Mouse (Mus musculus) erythroblast, embryonic 14.5 days (primary cell): ENCODE data around the gene Syne3. TPM values are rescaled to one million over a fixed set of nuclear protein-coding genes. Genes with fewer than 3 reads are reported as not detected.

ENCODE experiments used
- H3K27me3 ChIP-seq: 2 replicates; pipeline ENCODE4 v1.6.1; 2012; ENCODE audit warnings: inconsistent platforms; ENCODE audit not compliant: control insufficient read depth
- H3K36me3 ChIP-seq: 2 replicates; pipeline ENCODE4 v1.6.1; 2012; ENCODE audit warnings: mild to moderate bottlenecking, inconsistent platforms; ENCODE audit not compliant: control insufficient read depth
- H3K4me1 ChIP-seq: 2 replicates; pipeline ENCODE4 v1.6.1; 2012; ENCODE audit warnings: inconsistent platforms; ENCODE audit not compliant: control insufficient read depth
- H3K4me3 ChIP-seq: replicated peaks from 2 replicates; pipeline ENCODE3; 2012; ENCODE audit warnings: moderate library complexity, mild to moderate bottlenecking, inconsistent platforms
- H3K9me3 ChIP-seq: 2 replicates; pipeline ENCODE4 v1.6.1; 2012; ENCODE audit warnings: low read length, inconsistent platforms, mixed read lengths; ENCODE audit not compliant: control insufficient read depth
- GATA1 ChIP-seq: IDR thresholded peaks from 2 replicates; pipeline ENCODE4 v1.6.1; 2012; ENCODE audit warnings: low read length, inconsistent platforms, mixed read lengths
- TAL1 ChIP-seq: IDR thresholded peaks from 3 replicates; pipeline ENCODE4 v1.6.1; 2012; ENCODE audit warnings: low read length, inconsistent platforms, mixed read lengths
- polyA plus RNA-seq: library from polyadenylated mRNA; stranded (reverse); fragments of >175 nt; gene quantifications from 2 replicates; pipeline ENCODE4 v1.2.3, GENCODE M21; 2012

Syne3 gene
- polyA plus RNA-seq = 1.2 and 1.3 TPM in 2 replicates

DNA sequence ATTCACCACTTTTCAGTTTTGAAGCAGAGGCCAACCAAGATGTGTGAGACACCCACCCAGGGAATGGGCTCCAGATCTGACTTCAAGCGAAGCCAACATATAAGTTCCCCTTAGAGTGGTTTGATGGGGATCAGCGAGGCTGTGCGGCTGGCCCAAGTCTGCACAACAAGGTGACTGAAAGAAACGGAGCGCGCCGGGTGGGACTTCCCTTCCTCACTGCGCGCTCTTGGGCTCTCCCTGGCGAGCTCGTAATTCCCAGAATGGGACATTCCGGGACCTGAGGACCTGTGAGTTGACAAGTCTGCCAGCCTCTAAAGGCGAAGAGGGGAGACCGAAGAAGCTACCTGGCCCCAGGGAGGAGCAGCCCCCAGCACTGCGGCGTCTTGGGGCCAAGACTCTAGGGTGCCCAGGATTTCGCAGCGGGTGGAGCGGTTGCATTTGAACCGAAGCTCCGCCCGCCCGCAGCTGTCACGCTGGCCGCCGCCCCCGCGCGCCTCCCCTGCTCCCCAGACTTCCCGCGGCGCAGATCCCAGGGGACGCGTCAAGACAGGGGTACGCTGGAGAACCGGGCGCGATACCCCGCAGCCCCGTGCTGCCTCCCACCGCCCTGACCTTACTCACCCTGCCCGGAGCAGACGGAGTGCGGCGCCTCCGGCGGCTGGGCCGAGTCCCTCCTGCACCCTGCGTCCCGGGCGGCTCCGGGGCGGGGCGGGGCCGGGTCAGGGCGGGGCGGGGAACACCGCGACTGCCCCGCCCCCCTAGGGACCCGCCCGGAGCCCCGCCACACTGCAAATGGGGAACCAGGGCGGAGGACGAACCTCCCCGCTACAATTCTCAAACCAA lies at the start of gene Syne3:
Gene Syne3, minus strand, starts transcription at position 440 of the 843 bp plus-strand sequence.
- H3K4me1 ChIP-seq = peaks cover 90% of the 10 kb centered on the region
- peak within 1 kb of the TSS; percentile 83 for H3K4me3 ChIP-seq
- no peaks in the 10 kb centered on the region for H3K9me3 ChIP-seq
- TF ChIP-seq TAL1 (no peak), GATA1 (no peak)
- H3K27me3 ChIP-seq = no peaks in the 10 kb centered on the region
- H3K36me3 ChIP-seq = peaks cover 36% of the 10 kb centered on the region

DNA sequence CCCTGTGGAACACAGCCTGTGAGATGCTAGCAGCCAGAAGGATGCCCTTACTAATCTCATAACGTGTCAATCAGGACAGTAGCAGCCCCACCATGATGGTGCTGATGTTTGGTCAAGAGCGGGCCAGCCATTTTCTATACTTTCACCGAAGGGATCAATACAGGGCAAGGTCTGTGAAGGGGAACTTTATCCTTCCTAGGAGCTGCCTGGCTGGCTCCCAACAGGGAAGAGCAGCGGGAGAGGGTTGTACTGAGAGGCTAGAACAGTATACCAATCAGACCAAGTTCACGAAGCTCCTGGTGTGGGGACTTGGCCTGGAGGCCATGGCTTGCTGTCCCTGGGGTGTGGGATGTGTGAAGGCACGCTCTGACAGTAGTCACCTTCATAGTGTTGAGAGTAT lies 45.7 kb upstream of the Syne3 start:
- Histone ChIP-seq H3K27me3 (no peaks in the 10 kb centered on the region), H3K4me3 (no peak overlapping the region), H3K9me3 (0 out of 2 replicates have a peak, but pooled peaks cover 3% of the 10 kb centered on the region), H3K36me3 (peaks cover 30% of the 10 kb centered on the region), H3K4me1 (peaks cover 15% of the 10 kb centered on the region)
- no peak for TF ChIP-seq TAL1
- TF ChIP-seq GATA1 = no peak

DNA sequence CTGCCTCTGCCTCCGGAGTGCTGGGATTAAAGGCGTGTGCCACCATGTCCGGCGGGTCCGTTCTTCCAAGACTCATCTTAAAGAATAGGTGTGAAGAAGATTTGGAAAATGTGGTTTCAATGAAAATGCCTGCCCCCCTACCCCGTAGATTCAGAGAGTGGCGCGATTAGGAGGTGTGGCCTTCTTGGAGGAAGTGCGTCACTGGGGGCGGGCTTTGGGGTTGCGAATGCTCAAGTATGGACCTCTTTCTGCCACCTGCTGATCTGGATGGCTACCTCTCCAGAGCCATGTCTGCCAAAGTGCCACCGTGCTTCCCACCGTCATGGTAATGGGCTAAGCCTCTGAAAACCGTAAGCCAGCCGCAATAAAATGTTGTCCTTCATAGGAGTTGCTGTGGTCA lies 44.4 kb upstream of the Syne3 start:
- Histone ChIP-seq H3K27me3 (no peaks in the 10 kb centered on the region), H3K4me1 (peaks cover 22% of the 10 kb centered on the region), H3K4me3 (no peak overlapping the region), H3K9me3 (0 out of 2 replicates have a peak, but pooled peaks cover 3% of the 10 kb centered on the region), H3K36me3 (peaks cover 37% of the 10 kb centered on the region)
- TF ChIP-seq TAL1 (no peak), GATA1 (no peak)

DNA sequence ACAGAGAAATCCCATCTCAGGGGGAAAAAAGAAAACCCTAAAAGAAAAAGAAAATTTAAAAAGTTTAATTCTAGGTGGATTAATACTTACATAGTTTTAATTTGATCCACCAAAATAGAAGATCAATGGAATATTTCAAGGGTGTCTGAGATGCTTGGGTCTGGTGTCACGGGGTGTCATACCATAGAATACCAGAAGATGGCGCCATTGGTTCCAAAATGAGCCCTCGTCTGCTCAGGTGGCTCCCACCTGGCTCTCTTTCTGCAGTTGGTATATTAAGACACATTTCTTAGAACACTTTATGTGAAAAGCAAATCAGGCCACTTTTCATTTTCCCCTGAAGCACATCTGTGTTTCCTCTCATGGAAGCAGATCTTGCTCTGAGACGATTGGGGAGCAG lies 41.3 kb upstream of the Syne3 start:
- Histone ChIP-seq H3K36me3 (peaks cover 66% of the 10 kb centered on the region), H3K4me1 (peaks cover 43% of the 10 kb centered on the region), H3K27me3 (no peaks in the 10 kb centered on the region), H3K4me3 (no peak overlapping the region), H3K9me3 (peaks cover 14% of the 10 kb centered on the region)
- no peak for TF ChIP-seq TAL1
- no peak for TF ChIP-seq GATA1

DNA sequence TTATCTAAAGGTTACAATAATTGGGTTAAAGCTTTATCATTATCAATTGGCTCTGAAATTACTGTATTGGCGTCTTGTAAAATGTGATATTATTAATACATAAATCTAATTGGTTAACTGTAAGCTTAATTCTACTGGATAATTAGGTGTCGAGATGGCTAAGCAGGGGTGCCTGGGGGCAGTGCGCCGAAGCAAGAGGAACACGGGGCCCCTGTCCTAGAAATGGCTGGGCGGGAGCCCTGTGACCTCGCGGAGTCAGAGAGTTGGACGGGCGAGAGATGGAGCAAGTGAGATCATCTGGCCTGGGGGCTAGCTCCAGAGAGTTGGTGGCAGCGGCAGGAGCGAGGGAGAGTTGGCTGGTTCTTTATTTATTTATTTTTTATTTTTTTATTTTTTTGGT lies 40.2 kb upstream of the Syne3 start:
- no peak for TF ChIP-seq TAL1
- TF ChIP-seq GATA1 = no peak
- Histone ChIP-seq H3K27me3 (no peaks in the 10 kb centered on the region), H3K4me3 (no peak overlapping the region), H3K36me3 (peaks cover 77% of the 10 kb centered on the region), H3K9me3 (peaks cover 20% of the 10 kb centered on the region), H3K4me1 (peaks cover 44% of the 10 kb centered on the region)

DNA sequence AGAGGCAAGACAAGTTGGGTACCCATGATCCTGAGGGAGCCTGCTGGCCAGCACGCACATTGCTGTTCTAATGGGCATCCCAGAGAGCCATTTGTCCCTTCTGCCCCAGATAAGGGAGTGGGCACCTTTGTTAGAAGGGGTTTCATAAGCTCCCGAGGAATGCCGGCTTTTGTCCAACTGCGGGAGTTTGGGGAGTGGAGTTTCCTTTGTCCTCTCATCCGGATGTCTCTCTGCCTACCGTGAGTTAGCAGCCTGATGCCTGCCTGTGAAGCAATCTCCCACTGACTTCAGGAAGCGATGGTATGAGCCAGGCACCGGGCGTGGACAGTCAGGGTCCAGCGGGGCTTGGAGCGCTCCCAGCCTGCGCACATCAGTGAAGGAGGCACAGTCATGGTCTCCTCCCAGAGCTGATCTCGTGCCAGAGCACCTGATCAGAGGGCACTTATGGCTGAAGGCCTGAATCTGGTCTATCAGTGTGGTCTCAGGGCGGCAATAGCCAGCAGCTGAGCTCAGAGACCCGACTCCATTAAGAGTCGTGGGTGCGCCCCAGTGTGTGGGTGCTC lies 38.8 kb upstream of the Syne3 start:
- Histone ChIP-seq H3K4me3 (no peak overlapping the region), H3K27me3 (no peaks in the 10 kb centered on the region), H3K9me3 (peaks cover 19% of the 10 kb centered on the region), H3K36me3 (peaks cover 87% of the 10 kb centered on the region), H3K4me1 (peaks cover 53% of the 10 kb centered on the region)
- no peak for TF ChIP-seq GATA1
- TF ChIP-seq TAL1 = no peak

DNA sequence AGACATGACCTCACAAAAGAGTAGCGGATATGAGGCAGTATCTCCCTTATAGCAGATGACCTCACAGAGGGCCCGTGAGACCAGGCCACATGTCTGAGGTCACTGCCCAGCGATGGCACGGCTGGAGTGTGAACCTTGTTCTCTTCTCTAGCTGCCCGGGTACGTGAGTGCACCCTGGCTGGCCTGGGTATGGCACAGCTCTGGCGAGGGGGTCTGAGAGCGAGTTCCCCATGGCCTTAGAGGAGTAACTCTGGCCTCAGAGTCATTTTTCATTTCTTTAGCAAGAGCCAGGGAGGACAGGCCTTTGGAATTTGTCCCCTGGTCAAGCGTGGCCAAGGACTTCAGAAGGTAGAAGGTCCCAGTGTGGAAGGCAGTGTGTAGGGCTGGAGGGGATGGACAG lies 35.2 kb upstream of the Syne3 start:
- Histone ChIP-seq H3K9me3 (peaks cover 22% of the 10 kb centered on the region), H3K27me3 (no peaks in the 10 kb centered on the region; the same call in 1 of the 2 replicates), H3K4me1 (peaks cover 70% of the 10 kb centered on the region), H3K36me3 (peaks cover 94% of the 10 kb centered on the region), H3K4me3 (no peak overlapping the region)
- TF ChIP-seq TAL1 = no peak
- no peak for TF ChIP-seq GATA1

DNA sequence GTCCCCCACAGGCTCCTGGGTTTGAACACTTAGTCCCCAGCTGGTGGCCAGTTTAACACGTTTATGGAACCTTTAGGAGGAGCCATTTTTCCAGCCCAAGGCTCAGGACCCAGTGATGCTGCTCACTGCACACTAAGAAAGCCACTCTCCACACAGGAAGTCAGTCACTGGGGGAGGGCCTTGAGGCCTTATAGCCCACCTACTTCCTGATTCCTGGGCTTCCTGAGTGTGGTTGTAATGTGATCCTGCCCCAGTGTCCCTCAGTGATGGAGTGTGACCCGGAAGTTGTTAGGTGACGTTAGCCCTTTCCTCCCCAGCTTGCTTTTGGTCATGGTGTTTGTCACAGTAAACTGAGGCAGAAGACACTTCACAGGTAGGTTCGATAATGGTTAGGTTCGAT lies 33.5 kb upstream of the Syne3 start:
- H3K4me1 ChIP-seq = peaks cover 72% of the 10 kb centered on the region

DNA sequence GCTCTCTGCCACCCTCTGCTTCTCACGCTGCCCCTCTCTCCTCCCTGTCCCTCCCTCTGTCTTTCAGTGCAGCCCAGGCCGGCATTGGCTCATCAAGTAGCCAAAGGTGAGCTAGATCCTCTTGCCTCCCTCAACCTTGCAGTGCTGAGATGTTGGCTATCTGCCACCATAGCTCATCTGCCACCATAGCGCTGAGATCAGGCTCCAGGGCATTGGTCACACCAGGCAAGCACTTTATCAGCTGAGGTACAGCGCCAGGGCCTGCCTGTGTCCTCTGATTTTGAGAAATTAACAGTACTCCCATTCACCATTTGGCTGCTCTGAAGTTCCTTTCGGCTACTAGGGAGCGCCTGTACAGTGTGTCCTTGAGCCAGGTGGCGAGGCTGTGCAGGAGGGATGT lies 31.3 kb upstream of the Syne3 start:
- Histone ChIP-seq H3K9me3 (peaks cover 11% of the 10 kb centered on the region), H3K4me3 (peak overlapping the region; percentile 19), H3K36me3 (peaks cover 100% of the 10 kb centered on the region), H3K27me3 (no peaks in the 10 kb centered on the region; the same call in 1 of the 2 replicates), H3K4me1 (peaks cover 82% of the 10 kb centered on the region)
- no peak for TF ChIP-seq GATA1
- TF ChIP-seq TAL1 = no peak

More for the DNA sequence above, 33.5 kb upstream of the Syne3 start:
- no peak for TF ChIP-seq GATA1
- TF ChIP-seq TAL1 = no peak
- H3K4me3 ChIP-seq = no peak overlapping the region
- peaks cover 22% of the 10 kb centered on the region for H3K9me3 ChIP-seq
- no peaks in the 10 kb centered on the region; the same call in 1 of the 2 replicates for H3K27me3 ChIP-seq
- peaks cover 98% of the 10 kb centered on the region for H3K36me3 ChIP-seq
